ENCODE assay signal across 9 mouse cellular contexts in the genomic region with DNA sequence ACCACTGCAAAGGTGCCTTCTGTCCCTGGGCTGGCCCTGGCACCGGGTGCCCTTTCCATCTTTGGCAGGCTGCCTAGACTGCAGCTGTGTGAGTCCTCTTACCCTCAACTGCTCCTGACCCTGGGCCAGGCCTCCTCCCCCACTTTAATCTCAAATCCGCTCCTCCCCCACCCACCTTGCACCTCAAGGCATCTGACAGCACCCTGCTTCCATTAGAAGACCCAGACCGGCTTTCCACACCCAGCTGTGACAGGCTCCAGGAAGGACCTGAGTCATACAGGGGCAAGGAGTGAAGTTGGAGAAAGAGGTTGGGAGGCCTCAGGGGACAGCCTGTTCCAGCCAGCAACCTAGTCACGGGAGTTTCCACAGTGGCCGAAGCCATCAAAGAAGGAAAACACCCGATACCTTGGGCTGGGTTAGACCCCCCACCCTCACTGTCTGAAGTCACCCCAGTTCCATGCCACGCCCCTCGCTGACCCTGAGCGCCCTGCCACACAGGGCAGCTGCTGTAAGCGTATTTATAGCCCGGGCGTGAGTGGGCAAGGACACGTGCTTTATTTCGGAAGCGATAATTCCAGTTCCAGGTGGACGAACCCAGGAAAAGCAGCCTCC. TPM values are rescaled to one million over a fixed set of nuclear protein-coding genes. Genes with fewer than 3 reads are reported as not detected.
A peak's percentile ranks its signal among the peaks of the same experiment; 100 is the strongest.
DNase-seq lines count a peak whose midpoint lies in the region; ATAC-seq and TF ChIP-seq lines count a peak whose summit lies in the region.
"Had no signal": no experiment of that assay in that cellular context is flagged by ENCODE, and none has a peak within 500 bp of the region (broad histone marks: within the 10 kb centered on the region; RNA-seq: fewer than 3 reads in every experiment).

No protein-coding gene starts in this region.

- peak overlapping the region; percentile 6; the same call in 1 of the 2 replicates for H3K4me2 ChIP-seq in heart, embryonic 12.5 days
- H3K4me2 ChIP-seq in forebrain, postnatal 0 days (ENCODE audit: low read depth), result no peak overlapping the region
- H3K4me2 ChIP-seq: hindbrain, embryonic 15.5 days had no signal

- H3K9ac ChIP-seq in heart, embryonic 12.5 days, result no peak overlapping the region
- H3K9ac ChIP-seq in forebrain, postnatal 0 days, result no peak overlapping the region
- H3K9ac ChIP-seq: hindbrain, embryonic 15.5 days had no signal

- peaks cover 57% of the 10 kb centered on the region for H3K4me1 ChIP-seq in heart, embryonic 12.5 days (replicated peaks)
- H3K4me1 ChIP-seq in forebrain, postnatal 0 days (ENCODE audit: insufficient read depth), result no peaks in the 10 kb centered on the region

- peak overlapping the region; percentile 64 for H3K27ac ChIP-seq in heart, embryonic 12.5 days (ENCODE audit: poor library complexity, severe bottlenecking)
- no peak overlapping the region for H3K27ac ChIP-seq in forebrain, postnatal 0 days (ENCODE audit: low read depth, low read length)
- H3K27ac ChIP-seq: hindbrain, embryonic 15.5 days had no signal

- TF ChIP-seq CTCF in forebrain, postnatal 0 days (IDR thresholded peaks at IDR 0.05; ENCODE audit: low read depth), result no peak

- ATAC-seq in heart, embryonic 12.5 days (ENCODE audit: insufficient number of reproducible peaks, low FRiP score), result peak; percentile 37
- ATAC-seq in erythroblast, adult 5-6 weeks (replicated peaks; ENCODE audit: low FRiP score, poor library complexity, severe bottlenecking), result no peak
- ATAC-seq in forebrain, postnatal 0 days, result no peak

- 27% methylated on average over 16 of the region's 16 CpGs for WGBS in heart, embryonic 12.5 days
- 60% methylated on average over 16 of the region's 16 CpGs for WGBS in forebrain, postnatal 0 days

- H3K4me3 ChIP-seq in heart, embryonic 12.5 days, result no peak overlapping the region
- no peak overlapping the region for H3K4me3 ChIP-seq in forebrain, postnatal 0 days (ENCODE audit: low read depth, low read length)
- H3K4me3 ChIP-seq: hindbrain, embryonic 15.5 days had no signal

- DNase-seq in urinary bladder, postnatal 14 days (ENCODE audit: low spot score), result peak; percentile 36
- no peak for DNase-seq in urinary bladder, postnatal 10 days (ENCODE audit: low spot score)
- peak; percentile 89 to 95 for DNase-seq in kidney, postnatal 25 days
- DNase-seq in right cerebral cortex, adult 2 months (ENCODE audit: low spot score in 2 of 2), result no peak
- no peak for DNase-seq in forebrain, postnatal 0 days
- DNase-seq in spleen, postnatal 4 days (ENCODE audit: low spot score in 2 of 2), result no peak

- no peaks in the 10 kb centered on the region for H3K9me3 ChIP-seq in heart, embryonic 12.5 days (replicated peaks)
- H3K9me3 ChIP-seq in forebrain, postnatal 0 days (ENCODE audit: low read length), result no peaks in the 10 kb centered on the region
- H3K9me3 ChIP-seq: hindbrain, embryonic 15.5 days had no signal

- no peaks in the 10 kb centered on the region for H3K36me3 ChIP-seq in heart, embryonic 12.5 days
- H3K36me3 ChIP-seq in forebrain, postnatal 0 days (ENCODE audit: insufficient read depth), result no peaks in the 10 kb centered on the region
- H3K36me3 ChIP-seq: hindbrain, embryonic 15.5 days had no signal

- H3K27me3 ChIP-seq in heart, embryonic 12.5 days (replicated peaks), result peaks cover 21% of the 10 kb centered on the region
- H3K27me3 ChIP-seq in forebrain, postnatal 0 days (ENCODE audit: insufficient read depth, low read length), result no peaks in the 10 kb centered on the region

RNA-seq across cellular contexts. Expression of a gene that starts 13.0 kb away (rescaled TPM):
- 0.42 and 0.44 TPM in 2 replicates for polyA plus RNA-seq in heart, embryonic 12.5 days (2016; fragmentation: Nextera tagmentation; extraction: Ambion mirVana)
- not detected in 2 replicates for total RNA-seq in erythroblast, adult 5-6 weeks (2015; ENCODE audit: low replicate concordance)
- not detected in 2 replicates for total RNA-seq in erythroblast, adult 5-6 weeks (2017; ENCODE audit: low replicate concordance)
- 0.08 TPM in 1 of 2 replicates, not detected in the other for total RNA-seq in forebrain, postnatal 0 days (2014; rRNA removed)
- polyA plus RNA-seq in forebrain, postnatal 0 days (2015; fragmentation: Nextera tagmentation; extraction: Ambion mirVana), result 0.15 and 0.28 TPM in 2 replicates

RNA-seq across cellular contexts. Expression of a gene that starts 27.7 kb away (rescaled TPM):
- 3.1 TPM in 2 replicates for polyA plus RNA-seq in heart, embryonic 12.5 days (2016; fragmentation: Nextera tagmentation; extraction: Ambion mirVana)
- not detected in 2 replicates for total RNA-seq in erythroblast, adult 5-6 weeks (2015; ENCODE audit: low replicate concordance)
- total RNA-seq in erythroblast, adult 5-6 weeks (2017; ENCODE audit: low replicate concordance), result 0.42 TPM in 1 of 2 replicates, not detected in the other
- total RNA-seq in forebrain, postnatal 0 days (2014; rRNA removed), result 0.95 and 1.4 TPM in 2 replicates
- 1.2 TPM in 2 replicates for polyA plus RNA-seq in forebrain, postnatal 0 days (2015; fragmentation: Nextera tagmentation; extraction: Ambion mirVana)

RNA-seq across cellular contexts. Expression of a gene that starts 40.2 kb away (rescaled TPM):
- polyA plus RNA-seq in heart, embryonic 12.5 days (2016; fragmentation: Nextera tagmentation; extraction: Ambion mirVana), result 10.1 and 10.7 TPM in 2 replicates
- total RNA-seq in erythroblast, adult 5-6 weeks (2015; ENCODE audit: low replicate concordance), result 3.1 and 3.3 TPM in 2 replicates
- 1.5 and 3.9 TPM in 2 replicates for total RNA-seq in erythroblast, adult 5-6 weeks (2017; ENCODE audit: low replicate concordance)
- 11.1 and 18.0 TPM in 2 replicates for total RNA-seq in forebrain, postnatal 0 days (2014; rRNA removed)
- 6.4 and 7.6 TPM in 2 replicates for polyA plus RNA-seq in forebrain, postnatal 0 days (2015; fragmentation: Nextera tagmentation; extraction: Ambion mirVana)

RNA-seq across cellular contexts. Expression of a gene that starts 41.0 kb away (rescaled TPM):
- polyA plus RNA-seq in heart, embryonic 12.5 days (2016; fragmentation: Nextera tagmentation; extraction: Ambion mirVana), result 90.7 and 93.9 TPM in 2 replicates
- total RNA-seq in erythroblast, adult 5-6 weeks (2015; ENCODE audit: low replicate concordance), result not detected in 2 replicates
- not detected in 2 replicates for total RNA-seq in erythroblast, adult 5-6 weeks (2017; ENCODE audit: low replicate concordance)
- 1.3 and 1.5 TPM in 2 replicates for total RNA-seq in forebrain, postnatal 0 days (2014; rRNA removed)
- 0.18 and 0.31 TPM in 2 replicates for polyA plus RNA-seq in forebrain, postnatal 0 days (2015; fragmentation: Nextera tagmentation; extraction: Ambion mirVana)

Comparison
In these comparisons a context has a peak if more than half of its experiments do, and no peak if none do; other contexts are left out.
1. DNase-seq: peak in urinary bladder, postnatal 14 days (single experiment) and kidney, postnatal 25 days (2 of 2); none in urinary bladder, postnatal 10 days (single experiment), right cerebral cortex, adult 2 months (0 of 2), forebrain, postnatal 0 days (single experiment) and spleen, postnatal 4 days (0 of 2).